Mouse (Mus musculus) midbrain, embryonic 15.5 days (tissue): ENCODE results near the gene Gpank1. TPM values are rescaled to one million over a fixed set of nuclear protein-coding genes. Genes with fewer than 3 reads are reported as not detected.

ENCODE experiments used
- ATAC-seq: fragments of 200-750 bp; cut with Nextera tagmentation; replicated peaks from 2 replicates; pipeline ENCODE4 v1.8.0; 2017; ENCODE audit warnings: moderate TSS enrichment
- H3K27ac ChIP-seq: fragments of 300-500 bp; sonication (generic); 2 replicates; pipeline ENCODE4 v1.5.1; 2015; ENCODE audit warnings: mild to moderate bottlenecking, inconsistent platforms
- H3K27me3 ChIP-seq: fragments of 300-500 bp; sonication (generic); replicated peaks from 2 replicates; pipeline ENCODE4 v1.6.1; 2015; ENCODE audit warnings: inconsistent platforms
- H3K36me3 ChIP-seq: fragments of 300-500 bp; sonication (generic); replicated peaks from 2 replicates; pipeline ENCODE4 v1.6.1; 2015; ENCODE audit warnings: inconsistent platforms
- H3K4me1 ChIP-seq: fragments of 300-500 bp; sonication (generic); 2 replicates; pipeline ENCODE4 v1.6.1; 2015; ENCODE audit warnings: inconsistent platforms
- H3K4me2 ChIP-seq: fragments of 300-500 bp; sonication (generic); 2 replicates; pipeline ENCODE4 v1.6.1; 2015; ENCODE audit warnings: inconsistent platforms, mild to moderate bottlenecking, moderate library complexity
- H3K4me3 ChIP-seq: fragments of 300-500 bp; sonication (generic); 2 replicates; pipeline ENCODE4 v1.5.1; 2015; ENCODE audit warnings: mild to moderate bottlenecking, inconsistent platforms
- H3K9ac ChIP-seq: fragments of 300-500 bp; sonication (generic); 2 replicates; pipeline ENCODE4 v1.6.1; 2015; ENCODE audit warnings: mild to moderate bottlenecking, inconsistent platforms
- H3K9me3 ChIP-seq: fragments of 300-500 bp; sonication (generic); 2 replicates; pipeline ENCODE4 v1.6.1; 2016; ENCODE audit warnings: inconsistent platforms
- WGBS: fragments of 180-500 bp; shearing (Covaris S2); methylation state at CpG from one replicate; pipeline ENCODE4 v1.1.7; 2015; ENCODE audit warnings: mixed read lengths; 5-methylcytosine and 5-hydroxymethylcytosine counted together
- polyA plus RNA-seq: library from polyadenylated mRNA; unstranded; fragments of >200 nt; fragmentation: Nextera tagmentation; extraction: Ambion mirVana; gene quantifications from 2 replicates; pipeline ENCODE4 v1.2.1, GENCODE M21; 2015

Gene Gpank1
- polyA plus RNA-seq, 1 experiment from 2014 or later, result 25.9 TPM

- H3K4me2 ChIP-seq, result no peak overlapping the region
- no peak for ATAC-seq
- H3K36me3 ChIP-seq, result no peaks in the 10 kb centered on the region; the same call in 1 of the 2 replicates
- no peak overlapping the region for H3K9ac ChIP-seq
- peaks cover 15% of the 10 kb centered on the region for H3K4me1 ChIP-seq
- H3K27ac ChIP-seq, result no peak overlapping the region
- WGBS, result 51% methylated on average over 2 of the region's 2 CpGs
- H3K9me3 ChIP-seq, result no peaks in the 10 kb centered on the region
- H3K27me3 ChIP-seq, result no peaks in the 10 kb centered on the region
- no peak overlapping the region for H3K4me3 ChIP-seq
Observed at GRCm38 (mm10) chr17:35088151-35088550, 33.1 kb upstream of the Gpank1 start.

GRCm38 (mm10) chr17:35088825-35089644, 32.2 kb upstream of the Gpank1 start, which contains the start of gene Abhd16a:
Gene Abhd16a (plus strand): TSS chr17:35089263.
- Histone ChIP-seq H3K9me3 (no peaks in the 10 kb centered on the region), H3K4me1 (peaks cover 15% of the 10 kb centered on the region), H3K27ac (peak within 1 kb of the TSS; percentile 100), H3K36me3 (no peaks in the 10 kb centered on the region; the same call in 1 of the 2 replicates), H3K4me3 (peak within 1 kb of the TSS; percentile 73), H3K4me2 (peak within 1 kb of the TSS; percentile 67), H3K9ac (peak within 1 kb of the TSS; percentile 94), H3K27me3 (no peaks in the 10 kb centered on the region)
- WGBS, result 3% methylated on average over 66 of the region's 67 CpGs
- ATAC-seq, result peak; percentile 99

- Histone ChIP-seq H3K4me3 (peak overlapping the region; percentile 73), H3K9me3 (no peaks in the 10 kb centered on the region), H3K4me2 (peak overlapping the region; percentile 67), H3K36me3 (peaks cover 4% of the 10 kb centered on the region), H3K27me3 (no peaks in the 10 kb centered on the region), H3K27ac (peak overlapping the region; percentile 100; the same call in 1 of the 2 replicates), H3K4me1 (peaks cover 15% of the 10 kb centered on the region), H3K9ac (peak overlapping the region; percentile 94)
- no peak for ATAC-seq
- 67% methylated on average over 8 of the region's 8 CpGs for WGBS
Observed at GRCm38 (mm10) chr17:35090166-35090932, 30.9 kb upstream of the Gpank1 start.

- Histone ChIP-seq H3K4me3 (no peak overlapping the region), H3K9ac (no peak overlapping the region), H3K9me3 (no peaks in the 10 kb centered on the region), H3K36me3 (peaks cover 16% of the 10 kb centered on the region), H3K27ac (no peak overlapping the region), H3K4me1 (peaks cover 15% of the 10 kb centered on the region), H3K4me2 (no peak overlapping the region), H3K27me3 (no peaks in the 10 kb centered on the region)
- 91% methylated on average over 14 of the region's 14 CpGs for WGBS
- no peak for ATAC-seq
Observed at GRCm38 (mm10) chr17:35092403-35093198, 28.7 kb upstream of the Gpank1 start.

GRCm38 (mm10) chr17:35094475-35095365, 26.5 kb upstream of the Gpank1 start:
- Histone ChIP-seq H3K9ac (no peak overlapping the region), H3K27me3 (no peaks in the 10 kb centered on the region), H3K4me2 (no peak overlapping the region), H3K36me3 (peaks cover 21% of the 10 kb centered on the region), H3K9me3 (no peaks in the 10 kb centered on the region), H3K4me3 (no peak overlapping the region), H3K4me1 (peaks cover 14% of the 10 kb centered on the region), H3K27ac (no peak overlapping the region)
- WGBS, result 94% methylated on average over 15 of the region's 15 CpGs
- ATAC-seq, result no peak

- Histone ChIP-seq H3K9ac (no peak overlapping the region), H3K27me3 (no peaks in the 10 kb centered on the region), H3K9me3 (no peaks in the 10 kb centered on the region), H3K36me3 (peaks cover 33% of the 10 kb centered on the region), H3K27ac (no peak overlapping the region), H3K4me3 (no peak overlapping the region), H3K4me2 (no peak overlapping the region), H3K4me1 (no peaks in the 10 kb centered on the region)
- no peak for ATAC-seq
- WGBS, result 78% methylated on average over 12 of the region's 12 CpGs
Observed at GRCm38 (mm10) chr17:35096597-35096996, 24.7 kb upstream of the Gpank1 start.

- Histone ChIP-seq H3K4me2 (no peak overlapping the region), H3K36me3 (peaks cover 39% of the 10 kb centered on the region), H3K4me1 (no peaks in the 10 kb centered on the region), H3K27me3 (no peaks in the 10 kb centered on the region), H3K9me3 (no peaks in the 10 kb centered on the region), H3K9ac (no peak overlapping the region), H3K27ac (no peak overlapping the region), H3K4me3 (no peak overlapping the region)
- WGBS, result 70% methylated on average over 12 of the region's 12 CpGs
- no peak for ATAC-seq
Observed at GRCm38 (mm10) chr17:35097164-35097655, 24.0 kb upstream of the Gpank1 start.

- Histone ChIP-seq H3K27ac (no peak overlapping the region), H3K9me3 (no peaks in the 10 kb centered on the region), H3K4me1 (no peaks in the 10 kb centered on the region), H3K36me3 (peaks cover 50% of the 10 kb centered on the region), H3K9ac (no peak overlapping the region), H3K27me3 (no peaks in the 10 kb centered on the region), H3K4me3 (no peak overlapping the region), H3K4me2 (no peak overlapping the region)
- 76% methylated on average over 10 of the region's 10 CpGs for WGBS
- no peak for ATAC-seq
Observed at GRCm38 (mm10) chr17:35100196-35100765, 21.0 kb upstream of the Gpank1 start.

GRCm38 (mm10) chr17:35101161-35101560, 20.1 kb upstream of the Gpank1 start:
- Histone ChIP-seq H3K36me3 (peaks cover 50% of the 10 kb centered on the region), H3K27me3 (no peaks in the 10 kb centered on the region), H3K27ac (no peak overlapping the region), H3K9me3 (no peaks in the 10 kb centered on the region), H3K4me2 (no peak overlapping the region), H3K4me3 (no peak overlapping the region), H3K9ac (no peak overlapping the region), H3K4me1 (peaks cover 6% of the 10 kb centered on the region; the same call in 1 of the 2 replicates)
- ATAC-seq, result no peak
- 90% methylated on average over 11 of the region's 11 CpGs for WGBS

GRCm38 (mm10) chr17:35102299-35102698, 19.0 kb upstream of the Gpank1 start:
- Histone ChIP-seq H3K36me3 (peaks cover 39% of the 10 kb centered on the region; the same call in 1 of the 2 replicates), H3K4me3 (no peak overlapping the region), H3K27me3 (no peaks in the 10 kb centered on the region), H3K27ac (no peak overlapping the region), H3K4me2 (no peak overlapping the region), H3K9me3 (no peaks in the 10 kb centered on the region), H3K4me1 (peaks cover 6% of the 10 kb centered on the region; the same call in 1 of the 2 replicates), H3K9ac (no peak overlapping the region)
- ATAC-seq, result no peak
- 68% methylated on average over 8 of the region's 8 CpGs for WGBS
